Mouse (Mus musculus): ENCODE data around the gene Trappc3l. TPM values are rescaled to one million over a fixed set of nuclear protein-coding genes. Genes with fewer than 3 reads are reported as not detected.

Gene Trappc3l
- not detected for total RNA-seq (2023)

DNA sequence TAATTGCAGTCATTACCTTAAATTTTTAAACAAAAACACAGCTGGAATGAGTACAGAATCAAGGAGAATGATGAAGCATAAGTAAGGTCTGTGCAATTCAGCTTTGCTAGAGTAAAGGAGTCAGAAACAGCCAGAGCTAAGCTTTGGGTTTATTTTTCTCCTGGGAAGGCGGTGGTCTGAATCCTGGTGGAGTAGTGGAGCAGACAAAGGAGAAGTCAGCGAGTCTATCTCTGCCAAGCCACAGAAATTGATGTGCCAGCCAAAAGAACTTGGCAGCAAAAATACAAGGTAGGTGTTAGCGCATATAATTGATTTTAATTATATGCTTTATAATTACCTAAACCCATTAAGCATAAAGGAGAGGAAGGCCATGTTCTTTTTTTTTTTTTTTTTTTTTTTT lies at the start of gene Trappc3l:
Gene Trappc3l, plus strand, starts transcription at position 197 of the 400 bp plus-strand sequence.

DNA sequence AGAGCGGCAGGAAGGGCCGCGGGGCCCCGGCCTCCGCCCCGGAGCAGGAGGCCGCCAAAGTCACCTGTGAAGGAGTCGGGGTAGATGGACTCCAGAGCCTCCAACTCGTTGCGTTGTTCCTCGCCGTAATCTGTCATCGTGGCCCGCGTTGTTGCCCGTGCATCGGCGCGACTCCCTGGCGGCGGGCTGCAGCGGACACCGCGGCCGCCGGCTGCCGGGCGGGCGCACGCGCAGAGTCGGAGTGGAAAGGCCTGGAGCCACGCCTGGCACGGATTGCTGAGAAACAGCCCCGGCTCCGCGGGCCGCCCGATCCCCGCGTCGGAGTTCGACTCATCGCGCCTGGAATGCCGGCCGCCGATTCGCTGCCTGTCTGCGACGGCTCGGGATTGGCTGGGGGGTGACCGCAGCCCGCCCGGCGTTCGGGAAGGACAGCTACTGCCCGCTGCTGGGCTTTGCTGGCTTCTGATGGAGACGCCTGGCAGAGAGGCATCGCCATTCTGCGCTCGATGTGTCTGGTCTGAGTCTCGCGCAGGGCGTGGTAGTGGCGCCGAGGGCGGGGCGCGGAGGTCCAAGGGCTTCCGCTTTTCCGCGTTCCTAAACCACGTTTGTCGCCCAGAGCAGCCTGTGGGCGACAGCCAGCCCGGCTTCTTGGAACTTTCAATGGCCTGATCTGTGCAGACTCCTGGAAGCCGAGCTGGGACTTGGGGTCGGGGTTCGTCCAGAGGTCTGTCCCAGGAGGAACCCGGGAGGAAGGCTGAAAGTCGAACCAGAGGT lies 17.9 kb upstream of the Trappc3l start, which contains the start of gene Rwdd1:
Gene Rwdd1, minus strand, starts transcription at position 323 of the 774 bp plus-strand sequence.

DNA sequence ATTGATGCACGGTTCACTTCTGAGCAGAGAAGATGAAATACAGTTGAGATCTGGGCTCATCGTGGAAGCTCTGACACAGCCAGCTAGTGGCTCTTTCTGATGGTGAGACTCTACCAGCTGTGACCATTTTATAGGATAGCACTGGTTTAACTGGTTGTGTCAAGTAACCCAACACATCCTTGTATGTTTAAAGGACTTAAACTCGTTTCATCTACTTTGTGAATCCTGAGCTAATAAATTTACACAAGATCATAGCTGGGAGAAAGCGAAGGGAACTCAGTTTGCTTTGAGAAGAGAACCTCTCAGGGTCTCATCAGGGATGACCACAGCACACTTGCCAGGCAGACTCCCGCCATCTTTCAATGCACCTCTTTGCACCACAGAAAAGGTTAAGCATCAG lies 6.8 kb downstream of the Trappc3l start, which contains the start of gene Calhm4:
Gene Calhm4, minus strand, starts transcription at position 101 of the 400 bp plus-strand sequence.

DNA sequence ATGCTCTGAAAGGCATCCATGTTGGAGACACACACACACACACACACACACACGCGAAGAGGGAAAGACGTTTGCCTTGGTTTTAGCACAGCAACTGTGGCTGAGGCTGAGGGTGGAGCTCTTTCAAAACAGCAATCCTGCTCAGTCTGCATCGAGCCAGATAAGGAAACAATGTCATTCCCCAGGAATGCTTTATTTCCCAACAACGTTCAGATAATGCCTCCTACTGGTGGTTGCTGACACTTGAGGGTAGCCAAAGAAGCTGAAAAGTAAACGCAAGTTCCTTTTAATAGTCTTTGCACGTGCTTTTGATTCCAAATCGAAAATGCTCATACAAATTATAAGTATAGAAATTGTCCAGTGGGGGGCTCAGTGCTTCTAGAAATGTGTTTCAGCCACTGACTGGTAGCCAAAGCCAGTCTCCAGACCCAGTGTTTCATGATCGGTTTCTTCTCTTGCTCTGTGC lies 59.1 kb downstream of the Trappc3l start, which contains the start of gene Calhm5:
Gene Calhm5, minus strand, starts transcription at position 102 of the 466 bp plus-strand sequence.

DNA sequence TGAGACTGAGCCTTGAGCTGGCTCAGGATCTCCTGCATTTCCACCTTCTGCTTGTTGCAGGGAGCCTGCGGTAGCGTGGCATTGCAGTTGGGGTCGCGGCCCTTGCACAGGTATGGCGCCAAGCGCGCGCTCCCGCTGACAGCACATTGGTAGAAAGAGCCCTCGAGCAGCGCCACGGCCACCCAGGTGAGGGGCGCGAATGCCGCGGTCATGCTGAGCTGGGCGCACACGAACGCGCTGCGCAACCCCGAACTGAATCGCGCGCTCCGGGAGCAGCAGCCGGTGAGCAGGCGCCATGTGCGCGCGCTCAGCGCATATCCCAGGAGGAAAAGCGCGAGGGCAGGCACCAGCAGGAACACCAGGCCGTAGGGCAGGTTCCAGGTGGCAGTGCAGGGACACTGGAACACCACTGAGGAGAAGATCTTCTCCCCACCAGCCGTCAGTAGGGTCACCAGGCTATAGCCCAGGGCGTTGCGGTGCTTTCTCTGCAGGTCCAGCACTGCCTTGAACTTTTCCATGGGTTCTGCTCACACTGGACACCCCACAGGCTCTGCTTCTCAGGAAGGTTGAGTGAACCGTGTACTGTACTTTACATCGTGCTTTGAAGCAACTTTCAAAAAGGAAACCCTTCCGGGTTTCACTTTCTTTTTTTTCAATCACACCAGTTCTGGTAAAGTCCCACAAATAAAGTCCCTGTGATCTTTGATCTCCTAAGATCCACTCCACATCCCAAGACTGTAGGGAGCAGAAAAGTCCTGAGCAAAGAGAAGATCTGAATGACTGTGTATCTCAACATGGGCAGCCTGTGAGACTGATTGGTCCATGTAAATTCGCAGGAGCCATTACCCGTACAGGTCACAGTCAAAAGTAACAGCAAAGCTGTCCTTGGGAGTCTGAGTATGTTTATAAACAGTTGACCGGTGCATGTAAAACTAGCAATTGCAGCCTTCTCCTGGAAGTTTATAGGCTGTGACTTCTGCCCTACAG lies 90.3 kb downstream of the Trappc3l start, which contains the start of gene Calhm6:
Gene Calhm6, minus strand, starts transcription at position 593 of the 987 bp plus-strand sequence.

Other genes with a start within 250 kb of the Trappc3l start
- not detected for gene Sult3a1, start 179.9 kb upstream of the Trappc3l start, total RNA-seq (2023)
- gene Rsph4a, start 132.5 kb upstream of the Trappc3l start, total RNA-seq (2023) = not detected
- gene Zup1, start 86.3 kb upstream of the Trappc3l start, total RNA-seq (2023) = 10 to 100 TPM; 35.9 to 37.2 TPM
- 10 to 100 TPM; 34.3 to 37.3 TPM for gene Rwdd1, start 18.0 kb upstream of the Trappc3l start, total RNA-seq (2023)
- not detected for gene Calhm4, start 6.7 kb downstream of the Trappc3l start, total RNA-seq (2023)
- not detected for gene Calhm5, start 58.9 kb downstream of the Trappc3l start, total RNA-seq (2023)
- 1 to 10 TPM; 2.3 to 4.0 TPM for gene Calhm6, start 90.4 kb downstream of the Trappc3l start, total RNA-seq (2023)
- gene Dse, start 170.1 kb downstream of the Trappc3l start, total RNA-seq (2023) = 10 to 100 TPM in 1 of 2 experiments, 1 to 10 TPM in 1; 8.3 to 13.3 TPM
- 10 to 100 TPM; 69.4 to 73.2 TPM for gene Tspyl1, start 244.6 kb downstream of the Trappc3l start, total RNA-seq (2023)